Mouse (Mus musculus) MN1 (cell line): ENCODE measurements around the gene Dnmbp.
"Not testable (repeated sequence)": the region's sequence is repeated elsewhere in the genome, so short reads cannot be mapped to it uniquely, and the experiment has no call there.

Source experiments
- DNase-seq: peaks from one replicate; pipeline ENCODE4 v3.0.0-alpha.2; 2016; ENCODE audit warnings: low spot score

Dnmbp gene

DNA sequence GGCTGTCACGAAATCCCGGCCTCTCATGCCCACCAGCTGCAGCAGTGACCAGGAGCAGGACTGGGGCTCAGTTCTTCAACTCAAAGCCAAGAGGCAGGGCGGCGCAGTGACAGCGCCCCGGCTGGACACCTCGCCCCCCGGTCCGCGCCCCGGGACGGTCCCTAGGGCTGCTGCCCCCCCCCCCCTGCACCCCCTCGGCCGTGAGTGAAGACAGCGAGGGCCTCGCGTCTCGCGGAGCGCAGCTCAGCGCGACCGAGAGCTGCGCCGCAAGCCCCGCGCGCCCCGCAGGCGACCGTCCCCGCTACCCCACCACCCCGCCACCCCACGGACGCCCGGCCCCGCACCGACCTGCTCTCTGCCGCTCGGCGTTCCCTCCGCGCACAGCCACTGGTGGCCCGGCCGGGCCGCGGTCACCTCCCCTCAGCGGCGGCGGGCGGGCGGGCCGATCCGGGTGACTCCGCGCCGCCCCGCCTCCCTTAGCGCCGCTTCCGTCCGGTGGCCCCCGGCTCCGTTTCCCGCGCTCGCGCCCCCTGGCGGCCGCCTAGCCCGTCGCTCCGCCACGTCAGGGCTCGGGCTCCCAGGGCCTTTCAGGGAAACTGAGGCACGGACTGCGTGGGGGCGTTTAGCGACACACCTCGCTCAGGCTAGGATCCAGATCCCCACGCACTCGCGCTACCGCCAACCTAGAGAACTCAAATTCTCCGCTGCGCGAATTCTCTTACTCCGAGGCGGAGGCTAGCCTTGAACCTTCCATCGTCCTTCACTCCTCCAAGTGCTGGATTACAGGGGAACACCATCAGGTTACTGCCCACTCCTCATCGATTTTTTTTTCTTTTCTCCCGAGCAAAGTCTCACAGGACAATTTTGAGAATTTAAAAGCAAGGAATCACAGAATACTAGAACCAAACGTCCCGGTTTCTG, at the start of gene Dnmbp:
Gene Dnmbp, minus strand, starts transcription at position 423 of the 921 bp plus-strand sequence.
- no peak for DNase-seq

DNA sequence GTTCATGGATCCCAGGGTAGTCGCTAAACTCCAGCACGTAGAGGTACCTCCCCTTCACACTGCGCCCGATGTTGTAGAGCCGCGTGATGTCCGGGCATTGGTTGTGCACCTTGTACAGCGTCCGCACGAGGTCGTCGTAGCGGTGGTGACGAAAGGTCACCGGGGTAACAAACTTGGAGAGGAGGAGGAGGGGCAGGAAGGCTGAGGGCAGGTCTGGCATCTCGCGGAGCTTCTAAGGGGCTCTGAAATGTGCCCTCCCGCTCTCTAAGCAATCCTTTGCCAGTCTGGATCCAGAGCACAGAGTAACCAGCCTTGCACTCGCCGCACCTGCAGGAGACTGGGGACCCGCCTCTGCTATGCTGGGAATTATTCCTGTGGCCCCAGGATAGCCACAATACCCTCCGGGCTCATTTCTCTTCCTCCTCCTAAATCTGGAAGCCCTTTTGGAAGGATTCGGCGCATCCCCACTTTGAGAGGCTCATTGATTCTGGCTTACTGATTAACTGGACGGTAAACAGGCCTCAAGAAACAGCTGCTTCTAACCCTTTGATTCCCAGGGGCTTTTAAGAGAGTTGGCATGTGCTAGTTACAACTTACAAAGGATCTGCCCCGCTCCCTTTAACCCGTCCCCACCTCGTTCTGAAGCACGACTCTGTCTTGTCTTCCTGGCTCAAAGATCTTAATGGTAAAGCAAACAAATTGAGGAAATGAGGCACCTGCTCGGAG, 46.2 kb upstream of the Dnmbp start, which contains the start of gene Cpn1:
Gene Cpn1, minus strand, starts transcription at position 488 of the 726 bp plus-strand sequence.
- DNase-seq: no peak

DNA sequence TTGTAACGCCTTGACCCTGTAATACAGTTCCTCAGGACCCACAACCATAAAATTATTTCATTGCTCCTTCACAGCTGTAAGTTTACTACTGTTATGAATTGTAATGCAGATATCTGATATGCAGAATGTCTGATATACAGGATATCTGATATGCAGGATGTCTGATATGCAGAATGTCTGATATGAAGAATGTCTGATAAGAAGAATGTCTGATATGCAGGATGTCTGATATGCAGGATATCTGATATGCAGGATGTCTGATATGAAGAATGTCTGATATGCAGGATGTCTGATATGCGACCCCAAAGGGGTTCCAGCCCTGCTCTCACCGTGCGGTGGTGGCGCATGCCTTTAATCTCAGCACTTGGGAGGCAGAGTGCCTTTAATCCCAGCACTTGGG, 42.0 kb upstream of the Dnmbp start:
- no peak for DNase-seq

DNA sequence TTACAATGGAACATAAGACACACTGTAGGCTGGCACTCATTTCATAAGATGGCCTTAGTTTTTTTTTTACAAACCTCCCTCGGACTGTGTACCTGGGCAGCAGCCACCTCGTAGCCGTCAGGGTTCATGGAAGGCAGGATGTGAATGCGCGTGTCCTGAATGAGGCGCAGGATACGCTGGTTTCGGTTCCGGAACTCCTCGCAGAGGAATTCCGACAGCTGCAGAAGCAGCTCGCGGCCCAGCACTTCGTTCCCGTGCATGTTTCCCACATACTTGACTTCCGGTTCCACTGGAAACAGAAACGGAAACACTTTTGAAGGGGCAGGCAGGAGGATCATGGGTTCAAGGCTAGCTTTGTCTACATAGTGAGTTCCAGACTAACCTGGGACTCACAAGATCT, 40.7 kb upstream of the Dnmbp start:
- no peak for DNase-seq

DNA sequence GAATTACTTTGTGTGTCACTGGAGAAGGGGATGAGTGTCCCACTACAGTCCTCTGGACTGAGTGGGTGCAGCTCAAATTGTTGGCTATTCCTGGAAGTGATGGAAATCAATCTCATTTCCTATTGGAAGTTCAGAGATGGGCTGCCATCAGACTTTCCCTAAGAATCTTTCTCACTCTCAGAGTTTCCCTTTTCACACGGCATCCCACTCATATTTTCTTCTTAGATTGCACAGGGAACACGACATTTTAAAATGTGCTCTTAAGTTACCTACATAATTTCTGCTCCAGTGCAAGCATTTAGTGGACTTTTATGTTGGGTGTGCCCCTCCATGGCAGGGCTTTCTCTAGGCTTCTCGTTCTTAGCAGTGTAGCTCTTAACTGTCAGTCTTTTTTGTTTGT, 37.8 kb upstream of the Dnmbp start:
- no peak for DNase-seq

DNA sequence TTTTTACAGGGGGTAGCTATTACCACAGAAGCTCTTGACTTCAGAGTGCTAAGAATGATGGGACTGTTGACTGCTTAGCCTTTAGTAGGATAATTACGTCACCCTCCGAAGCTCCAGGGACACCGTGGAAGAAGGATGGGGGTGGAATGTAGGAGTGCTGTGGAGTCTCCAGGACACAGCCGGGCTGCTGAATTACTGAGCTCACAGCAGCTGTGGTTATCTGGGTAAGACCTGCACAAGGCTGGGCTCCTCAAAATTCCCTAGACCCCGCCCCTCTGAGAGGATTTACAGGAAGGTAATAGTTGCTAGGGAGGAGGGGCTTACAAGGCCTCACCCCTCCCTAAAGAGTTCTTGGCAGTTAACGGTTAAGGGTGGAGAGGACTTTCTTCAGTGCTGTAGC, 36.7 kb upstream of the Dnmbp start:
- DNase-seq: no peak

DNA sequence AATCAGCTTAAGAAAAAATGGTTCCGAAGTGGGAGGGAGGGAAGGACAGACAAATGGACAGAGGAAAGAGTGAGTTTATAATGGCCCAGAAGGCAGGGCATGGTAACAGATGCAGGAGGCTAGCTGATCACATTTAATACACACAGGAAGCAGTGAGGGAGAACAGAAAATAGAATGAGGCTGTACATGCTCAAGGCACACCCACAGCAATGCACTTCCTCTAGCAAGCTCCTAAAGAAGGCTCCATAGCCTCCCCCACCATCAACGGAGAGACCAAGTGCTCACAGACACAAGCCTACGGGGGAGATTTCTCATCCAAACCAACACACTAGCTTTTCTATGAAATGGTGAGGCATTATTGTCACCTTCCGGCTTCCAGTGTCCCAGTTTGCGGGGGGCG, 34.2 kb upstream of the Dnmbp start:
- DNase-seq: no peak

DNA sequence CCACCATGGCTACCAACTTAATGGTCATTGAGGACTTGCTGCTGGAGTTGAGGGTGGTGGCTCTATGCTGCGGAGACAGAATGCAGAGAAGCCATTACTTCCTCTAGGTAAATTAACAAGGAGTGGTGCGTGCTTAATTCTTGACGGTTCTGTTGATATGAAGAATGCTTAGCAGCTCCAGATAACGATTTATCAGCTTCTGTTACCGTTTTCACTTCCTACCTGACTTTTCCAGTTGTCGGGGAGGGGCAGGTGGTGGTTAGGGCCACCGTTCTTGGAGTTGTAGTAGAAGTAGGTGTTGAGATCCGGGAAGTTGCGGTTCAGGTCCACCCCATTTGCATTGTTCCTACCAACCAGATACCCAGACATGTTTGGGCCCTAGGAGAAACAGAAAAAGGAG, 33.7 kb upstream of the Dnmbp start:
- DNase-seq: no peak

DNA sequence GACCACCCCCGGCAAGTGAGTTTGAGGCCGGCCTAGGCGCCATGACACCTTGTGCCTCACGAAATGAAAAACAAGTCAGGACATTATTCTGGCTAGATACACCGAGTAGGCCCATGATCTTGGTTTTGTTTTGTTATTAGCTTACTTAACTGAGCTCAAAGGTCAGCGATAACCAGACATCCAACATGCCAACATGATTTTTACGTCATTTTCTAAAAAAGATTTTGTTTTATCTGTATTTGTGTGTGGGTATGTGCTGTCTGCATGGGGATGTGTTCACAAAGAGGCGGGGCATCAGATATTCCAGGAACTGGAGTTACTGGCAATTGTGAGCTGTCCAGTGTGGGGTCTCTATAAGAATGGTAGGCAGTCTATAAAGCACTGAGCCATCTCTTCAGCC, 32.1 kb upstream of the Dnmbp start:
- DNase-seq: no peak

DNA sequence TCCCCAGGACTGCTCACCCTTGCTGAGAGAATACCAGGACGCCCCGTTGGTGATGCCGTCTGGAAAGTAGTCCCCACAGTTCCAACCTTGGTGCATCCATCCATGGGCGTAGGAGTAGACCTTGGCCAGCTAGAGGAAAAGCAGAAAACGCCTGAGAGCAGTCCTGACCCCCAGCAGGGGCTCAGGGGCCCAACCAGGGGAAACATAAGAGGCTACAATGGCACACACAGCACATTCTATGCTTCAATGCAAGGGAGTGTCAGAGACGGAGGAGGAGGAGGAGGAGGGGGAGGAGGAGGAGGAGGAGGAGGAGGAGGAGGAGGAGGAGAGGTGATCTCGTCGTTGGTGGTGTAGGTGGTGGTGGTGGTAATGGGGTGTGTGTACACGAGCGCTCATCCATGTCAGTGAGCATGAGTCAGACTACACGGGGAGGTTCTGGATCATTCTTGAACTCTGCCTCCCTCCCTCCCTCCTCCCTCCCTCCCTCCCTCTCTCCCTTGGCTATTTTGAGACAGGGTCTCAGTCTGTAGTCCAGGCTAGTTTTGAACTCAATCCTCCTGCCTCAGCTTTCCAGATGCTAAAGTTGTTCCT, 28.5 kb upstream of the Dnmbp start:
- no peak for DNase-seq

DNA sequence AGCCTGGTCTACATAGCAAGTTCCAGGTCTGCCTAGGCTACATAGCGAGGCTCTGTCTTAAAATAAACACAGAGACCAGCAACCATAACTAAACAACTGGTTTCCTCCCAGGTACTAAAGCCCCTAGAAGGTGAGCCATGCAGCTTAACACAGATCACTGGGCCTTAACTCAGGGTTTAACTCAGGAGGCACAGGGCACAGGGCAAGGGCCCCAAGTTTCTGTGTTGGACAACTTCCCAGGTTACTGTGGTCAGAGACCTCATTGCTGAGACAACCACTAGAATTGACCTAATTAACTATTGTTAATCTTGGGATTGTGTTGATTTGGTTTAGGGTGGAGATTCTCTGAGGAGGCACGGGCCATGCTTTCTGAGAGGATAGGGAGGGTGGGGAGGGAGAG, 26.5 kb upstream of the Dnmbp start:
- no peak for DNase-seq

DNA sequence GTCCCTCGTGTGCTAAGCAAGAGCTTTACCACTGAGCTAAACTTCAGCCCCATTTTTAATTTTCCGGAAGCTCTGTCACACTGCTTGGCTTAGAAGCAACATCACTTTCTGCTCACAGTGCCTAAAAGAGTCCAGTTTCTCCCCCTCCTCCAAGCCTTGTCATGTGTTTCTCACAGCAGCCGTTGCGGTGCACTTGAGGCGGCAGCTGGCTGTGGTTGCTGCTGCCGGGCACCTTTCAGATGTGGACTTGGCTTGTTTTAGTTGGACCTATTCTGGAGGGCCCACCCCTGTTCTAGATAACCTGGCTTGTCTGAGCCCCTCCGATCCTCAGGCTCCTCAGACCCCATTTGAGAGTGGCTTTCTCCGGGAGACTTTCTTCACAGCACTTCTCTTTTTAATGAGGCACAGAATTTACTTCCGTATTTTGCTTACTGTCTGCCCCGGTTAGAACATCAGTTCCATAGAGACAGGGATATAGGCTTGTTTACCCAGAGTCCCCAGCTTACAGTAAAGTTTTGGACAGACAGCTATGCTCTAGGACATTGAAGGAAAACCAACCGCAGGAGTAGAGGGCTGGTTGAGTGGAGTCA, 25.6 kb upstream of the Dnmbp start:
- no peak for DNase-seq

DNA sequence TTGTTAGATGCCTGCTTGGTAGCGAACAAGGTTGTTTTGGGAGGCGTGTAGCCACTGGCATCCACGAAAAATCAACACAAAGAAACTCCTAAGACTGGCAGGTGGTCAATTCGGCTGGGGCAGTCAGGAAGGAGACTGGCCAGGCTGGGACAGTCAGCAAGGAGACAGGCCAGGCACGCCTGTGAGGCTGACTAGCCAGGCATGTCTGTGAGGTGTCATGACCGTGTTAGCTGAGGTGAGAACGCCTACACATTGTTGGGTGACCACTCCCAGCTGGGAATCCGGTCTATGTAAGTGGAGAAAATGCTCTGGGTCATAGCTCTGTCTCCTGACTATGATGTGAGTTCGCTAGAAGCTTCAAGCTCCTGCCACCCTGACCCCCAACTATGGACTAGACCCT, 22.8 kb upstream of the Dnmbp start:
- no peak for DNase-seq

DNA sequence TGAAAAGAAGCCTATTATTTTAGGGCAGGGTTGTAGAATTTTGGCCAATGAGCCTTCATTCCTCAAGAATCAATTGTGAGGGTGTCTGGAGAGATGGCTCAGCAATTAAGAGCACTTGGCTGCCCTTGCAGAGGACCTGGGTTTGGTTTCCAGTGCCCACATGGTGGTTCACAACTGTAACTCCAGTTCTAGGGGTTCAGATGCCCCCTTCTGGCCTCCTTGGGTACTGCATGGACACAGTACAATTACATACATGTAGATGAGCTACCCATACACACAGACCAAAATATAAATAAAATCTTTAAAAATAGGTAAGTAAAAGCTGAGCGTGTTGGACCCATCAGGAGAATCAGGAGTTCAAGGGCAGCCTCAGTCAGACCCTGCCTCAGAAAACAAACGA, 21.2 kb upstream of the Dnmbp start:
- DNase-seq: no peak

DNA sequence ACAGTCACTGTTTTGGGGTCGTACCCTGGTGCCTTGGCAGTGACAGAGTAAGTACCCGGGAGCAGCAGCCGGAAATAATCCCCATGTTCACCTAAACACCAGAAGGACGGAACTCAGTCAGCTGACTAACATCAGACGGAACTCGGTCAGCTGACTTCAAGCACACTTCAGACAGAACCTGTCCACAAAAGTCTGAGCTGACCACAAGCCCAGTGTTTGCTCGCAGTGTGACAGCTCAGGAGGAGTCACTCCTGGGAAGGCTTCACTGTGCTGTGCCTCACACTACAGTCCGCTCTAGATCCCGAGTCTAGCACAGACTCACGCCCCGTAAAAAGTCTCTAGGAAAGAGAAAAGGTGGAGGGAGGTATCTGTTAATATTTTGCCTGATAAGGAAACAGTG, 20.0 kb upstream of the Dnmbp start:
- DNase-seq: no peak

DNA sequence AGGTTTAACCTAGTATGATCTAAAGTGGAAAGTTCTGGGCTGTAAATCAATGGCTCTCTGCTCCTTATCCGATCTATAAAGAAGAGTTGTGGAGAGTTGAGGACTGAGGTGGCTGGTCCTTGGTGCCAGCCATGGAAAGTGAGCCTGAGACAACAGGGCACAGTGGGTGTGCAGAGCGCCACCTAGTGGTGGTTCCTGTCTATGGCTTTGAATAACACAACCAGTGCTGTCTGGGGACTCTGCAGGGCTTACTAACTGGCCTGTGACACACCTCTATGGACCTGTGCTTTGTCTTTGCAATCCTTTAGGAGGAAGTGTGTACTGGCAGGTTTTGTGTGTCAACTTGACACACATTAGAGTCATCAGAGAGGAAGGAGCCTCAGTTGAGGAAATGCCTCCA, 19.2 kb upstream of the Dnmbp start:
- no peak for DNase-seq

DNA sequence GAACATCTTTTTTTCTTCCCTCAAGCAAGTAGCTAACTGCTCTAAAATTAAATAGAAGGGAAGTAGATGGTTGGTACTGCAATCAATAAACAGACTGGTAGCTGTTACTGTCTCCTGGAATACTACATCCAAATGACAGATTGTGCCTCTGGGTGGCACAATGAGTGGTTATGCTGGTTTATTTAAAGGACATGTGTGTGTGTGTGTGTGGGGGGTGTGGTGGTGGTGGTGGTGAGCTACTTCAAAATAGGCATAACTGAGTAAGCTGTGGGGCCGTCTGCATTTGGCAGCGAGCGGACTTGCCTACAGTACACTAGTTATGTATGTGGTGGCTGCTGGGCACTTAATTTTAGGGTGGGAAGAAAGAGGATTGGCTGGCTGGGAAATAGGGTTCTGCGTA, 17.9 kb upstream of the Dnmbp start:
- DNase-seq: no peak

DNA sequence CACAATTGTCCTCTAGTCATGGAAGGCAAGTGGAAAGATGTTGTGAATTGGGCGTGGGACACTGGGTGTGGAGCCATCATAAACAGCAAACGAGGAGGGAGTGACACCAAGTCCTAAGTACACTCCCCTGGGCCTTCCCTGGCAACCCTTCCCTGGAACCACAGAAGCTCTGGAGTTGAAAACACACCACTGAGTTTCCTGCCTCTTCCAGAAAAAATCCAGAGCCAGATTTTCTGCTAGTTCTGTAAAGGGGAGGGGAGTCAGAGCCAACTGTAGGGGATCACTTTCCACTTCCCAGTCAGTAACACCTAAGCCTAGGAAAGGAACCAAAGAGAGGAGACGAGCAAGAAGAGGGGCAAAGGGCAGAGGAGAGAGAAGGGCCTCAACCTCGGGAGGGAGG, 17.4 kb upstream of the Dnmbp start:
- no peak for DNase-seq

DNA sequence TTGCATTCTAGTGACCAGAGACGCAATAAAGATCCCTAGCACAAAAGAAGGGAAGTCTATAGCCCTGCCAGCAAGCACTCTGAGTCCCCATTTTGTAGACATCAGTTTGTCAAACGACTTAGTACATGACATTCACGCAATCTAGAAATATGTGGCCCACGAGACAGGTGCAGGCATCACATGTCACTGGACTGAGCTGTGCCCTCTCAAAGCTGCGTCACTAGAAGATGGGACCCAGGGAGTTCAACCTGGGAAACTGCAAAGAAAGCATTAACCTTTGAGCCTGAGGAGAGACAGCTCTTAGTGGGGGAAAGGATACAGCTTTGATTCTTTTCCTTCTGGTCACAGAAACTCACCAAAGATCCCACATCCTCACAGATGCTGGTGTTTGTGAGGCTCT, 15.3 kb upstream of the Dnmbp start:
- no peak for DNase-seq

DNA sequence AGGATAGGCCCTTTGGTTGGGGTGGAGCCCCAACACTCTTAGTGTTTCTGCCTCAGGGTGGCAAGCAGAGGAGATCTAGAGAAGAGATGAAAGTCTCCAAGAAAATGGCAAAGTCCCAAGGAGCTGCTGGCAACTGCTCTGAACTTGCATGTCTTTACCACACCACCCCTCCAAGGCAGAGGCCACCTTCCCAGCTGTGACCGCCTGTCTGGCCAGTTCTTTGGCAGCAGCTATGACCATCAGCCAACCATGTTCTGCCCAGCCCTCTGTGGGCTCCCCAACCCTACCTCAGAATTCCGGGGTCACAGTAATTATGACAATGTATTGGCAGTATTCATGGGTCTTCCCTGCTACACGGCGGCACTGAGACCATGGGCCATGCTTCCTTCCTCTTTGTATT, 14.9 kb upstream of the Dnmbp start:
- no peak for DNase-seq

DNA sequence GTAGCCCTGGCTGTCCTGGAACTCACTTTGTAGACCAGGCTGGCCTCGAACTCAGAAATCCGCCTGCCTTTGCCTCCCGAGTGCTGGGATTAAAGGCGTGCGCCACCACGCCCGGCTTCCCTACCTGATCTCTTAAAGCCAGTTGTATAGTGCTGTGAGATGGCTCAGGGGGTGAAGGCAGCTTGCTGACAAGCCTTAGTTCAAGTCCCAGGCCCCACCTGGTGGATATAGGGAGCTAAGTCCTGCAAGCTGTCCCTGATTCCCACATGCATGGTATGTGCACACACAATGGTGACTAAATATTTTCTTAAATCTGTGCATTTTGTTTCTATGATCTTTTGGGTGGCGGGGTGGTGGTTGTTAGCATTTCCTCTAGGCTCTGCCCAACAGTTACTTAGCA, 12.9 kb upstream of the Dnmbp start:
- not testable (repeated sequence) for DNase-seq

DNA sequence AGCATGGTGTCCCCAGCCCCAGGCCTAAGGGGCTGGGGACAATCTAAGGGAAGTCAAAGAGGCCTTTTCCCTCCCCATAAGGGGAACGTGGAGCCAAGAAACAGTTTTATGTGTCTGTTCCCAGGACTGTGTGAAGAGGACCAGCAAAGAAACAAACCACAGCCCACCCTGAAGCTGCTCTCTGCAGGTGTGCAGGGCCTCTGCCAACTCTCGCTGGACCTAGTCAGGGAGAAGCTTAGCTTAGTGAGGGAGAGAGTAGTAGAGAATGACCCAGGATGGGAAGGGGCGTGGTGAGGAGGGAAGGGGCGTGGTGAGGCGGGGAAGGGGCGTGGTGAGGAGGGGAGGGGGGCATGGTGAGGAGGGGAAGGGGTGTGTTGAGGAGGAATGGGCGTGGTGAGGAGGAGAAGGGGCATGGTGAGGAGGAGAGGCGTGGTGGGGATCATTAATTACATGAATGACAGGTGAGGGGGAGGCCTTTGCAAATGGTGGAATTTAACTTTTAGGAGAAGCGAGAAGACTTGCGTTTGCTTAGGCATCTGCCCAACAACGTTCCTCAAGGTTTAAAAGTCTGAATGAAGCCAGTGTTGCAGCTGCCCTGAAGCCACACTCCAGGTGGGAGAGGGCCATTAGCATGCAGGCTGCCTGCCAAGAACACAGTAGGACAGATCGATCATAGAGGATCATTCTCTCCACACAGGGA, 9.3 kb upstream of the Dnmbp start:
- no peak for DNase-seq
